Mouse (Mus musculus) forebrain, embryonic 16.5 days (tissue): ENCODE results near the gene Art1. TPM values are rescaled to one million over a fixed set of nuclear protein-coding genes. Genes with fewer than 3 reads are reported as not detected.
A peak's percentile ranks its signal among the peaks of the same experiment; 100 is the strongest.

Experiments used
- ATAC-seq: fragments of 200-750 bp; cut with Nextera tagmentation; 2 replicates; pipeline ENCODE4 v1.8.0; 2017; ENCODE audit warnings: mild to moderate bottlenecking, moderate library complexity
- H3K27ac ChIP-seq: fragments of 300-500 bp; sonication (generic); 2 replicates; pipeline ENCODE4 v1.5.1; 2014; ENCODE audit warnings: low read length, control low read depth
- H3K27me3 ChIP-seq: fragments of 300-500 bp; sonication (generic); replicated peaks from 2 replicates; pipeline ENCODE4 v1.6.1; 2014; ENCODE audit warnings: low read length; ENCODE audit not compliant: control insufficient read depth, insufficient read depth
- H3K36me3 ChIP-seq: fragments of 300-500 bp; sonication (generic); 2 replicates; pipeline ENCODE4 v1.6.1; 2014; ENCODE audit not compliant: control insufficient read depth, insufficient read depth
- H3K4me1 ChIP-seq: fragments of 300-500 bp; sonication (generic); replicated peaks from 2 replicates; pipeline ENCODE4 v1.6.1; 2014; ENCODE audit warnings: low read length; ENCODE audit not compliant: control insufficient read depth, insufficient read depth
- H3K4me2 ChIP-seq: fragments of 300-500 bp; sonication (generic); 2 replicates; pipeline ENCODE4 v1.6.1; 2014; ENCODE audit warnings: mild to moderate bottlenecking, low read length, control low read depth
- H3K4me3 ChIP-seq: fragments of 300-500 bp; sonication (generic); replicated peaks from 2 replicates; pipeline ENCODE4 v1.5.1; 2014; ENCODE audit warnings: mild to moderate bottlenecking, low read length, control low read depth
- H3K9ac ChIP-seq: fragments of 300-500 bp; sonication (generic); replicated peaks from 2 replicates; pipeline ENCODE4 v1.6.1; 2014; ENCODE audit warnings: low read depth, low read length, control low read depth
- H3K9me3 ChIP-seq: fragments of 300-500 bp; sonication (generic); 2 replicates; pipeline ENCODE4 v1.6.1; 2016; ENCODE audit warnings: low read length; ENCODE audit not compliant: control insufficient read depth
- WGBS: fragments of 180-500 bp; shearing (Covaris S2); extraction: QIAGEN DNeasy Blood & Tissue Kit; methylation state at CpG from one replicate; pipeline ENCODE4 v1.1.7; 2014; 5-methylcytosine and 5-hydroxymethylcytosine counted together
- polyA plus RNA-seq: library from polyadenylated mRNA; unstranded; fragments of >200 nt; fragmentation: Nextera tagmentation; extraction: Ambion mirVana; gene quantifications from 2 replicates; pipeline ENCODE4 v1.2.1, GENCODE M21; 2015

Gene Art1
- 0.10 and 0.48 TPM in 2 replicates for polyA plus RNA-seq

- WGBS = 43% methylated on average over 5 of the region's 5 CpGs
- no peak within 1 kb of the TSS for H3K4me2 ChIP-seq
Measured at GRCm38 (mm10) chr7:102101487-102101886, at the start of gene Art1. TSS of gene Art1 (plus strand) at chr7:102101743.

GRCm38 (mm10) chr7:102061353-102061752, 40.2 kb upstream of the Art1 start:
- no peak overlapping the region for H3K4me3 ChIP-seq
- H3K9ac ChIP-seq = no peak overlapping the region
- H3K27ac ChIP-seq = no peak overlapping the region
- H3K27me3 ChIP-seq = no peaks in the 10 kb centered on the region
- H3K4me2 ChIP-seq = no peak overlapping the region
- no peak for ATAC-seq
- H3K9me3 ChIP-seq = no peaks in the 10 kb centered on the region
- peaks cover 25% of the 10 kb centered on the region for H3K4me1 ChIP-seq
- peaks cover 9% of the 10 kb centered on the region for H3K36me3 ChIP-seq
- WGBS = 95% methylated on average over 3 of the region's 3 CpGs

More at GRCm38 (mm10) chr7:102101487-102101886, at the start of gene Art1:
- no peak within 1 kb of the TSS for H3K9ac ChIP-seq
- H3K36me3 ChIP-seq = no peaks in the 10 kb centered on the region
- H3K27ac ChIP-seq = no peak within 1 kb of the TSS
- H3K27me3 ChIP-seq = no peaks in the 10 kb centered on the region
- H3K4me3 ChIP-seq = no peak within 1 kb of the TSS
- ATAC-seq = no peak
- H3K9me3 ChIP-seq = no peaks in the 10 kb centered on the region
- H3K4me1 ChIP-seq = peaks cover 8% of the 10 kb centered on the region

DNA sequence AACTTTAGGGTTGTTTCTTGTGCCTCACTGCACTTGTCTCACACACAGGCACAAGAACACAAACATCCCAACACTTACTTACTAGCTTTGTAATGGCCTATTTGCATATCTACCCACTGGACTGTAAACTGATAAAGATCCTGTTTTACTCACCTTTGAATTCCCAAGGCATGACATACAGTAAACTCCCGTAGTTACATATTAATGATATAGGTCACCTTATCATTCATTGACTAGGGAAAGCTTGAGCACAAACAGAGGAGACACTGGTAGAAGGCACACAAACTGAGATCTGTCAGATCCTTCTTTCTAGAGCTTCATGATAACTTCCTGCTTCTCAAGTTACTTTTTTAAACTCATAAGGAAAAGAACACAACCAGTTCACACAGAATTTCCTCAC, 39.3 kb upstream of the Art1 start:
- Histone ChIP-seq H3K9me3 (no peaks in the 10 kb centered on the region), H3K4me2 (no peak overlapping the region), H3K4me1 (peaks cover 29% of the 10 kb centered on the region), H3K4me3 (no peak overlapping the region), H3K36me3 (peaks cover 6% of the 10 kb centered on the region), H3K27ac (no peak overlapping the region), H3K9ac (no peak overlapping the region), H3K27me3 (no peaks in the 10 kb centered on the region)
- WGBS = 78% methylated on average over 1 of the region's 1 CpGs
- ATAC-seq = no peak

DNA sequence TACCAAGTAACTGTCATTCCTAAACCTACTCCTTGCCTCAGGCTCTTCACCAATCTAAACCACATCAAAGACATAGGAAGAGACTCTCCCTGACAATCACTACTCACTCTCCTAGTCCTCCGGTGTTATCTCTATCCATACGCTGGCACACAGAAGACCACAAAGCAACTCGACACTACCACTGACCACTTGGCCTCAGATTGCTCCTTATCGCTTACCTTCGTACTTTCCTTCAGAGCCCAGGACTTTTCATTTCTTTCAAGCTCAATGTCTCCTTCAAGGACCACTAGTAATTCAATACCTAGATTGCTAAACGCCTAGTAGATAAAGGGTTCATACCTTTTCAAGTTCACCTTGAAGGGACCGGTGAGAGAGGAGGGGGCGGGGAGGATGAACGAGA, 37.7 kb upstream of the Art1 start:
- Histone ChIP-seq H3K4me3 (peak overlapping the region; percentile 82), H3K27ac (no peak overlapping the region), H3K27me3 (no peaks in the 10 kb centered on the region), H3K4me1 (peaks cover 29% of the 10 kb centered on the region), H3K9me3 (no peaks in the 10 kb centered on the region), H3K9ac (no peak overlapping the region), H3K4me2 (peak overlapping the region; percentile 81), H3K36me3 (peaks cover 4% of the 10 kb centered on the region)
- 92% methylated on average over 9 of the region's 9 CpGs for WGBS
- ATAC-seq = no peak

GRCm38 (mm10) chr7:102064655-102065045, 36.9 kb upstream of the Art1 start:
- H3K4me2 ChIP-seq = peak overlapping the region; percentile 81
- peak overlapping the region; percentile 78 for H3K9ac ChIP-seq
- peaks cover 29% of the 10 kb centered on the region for H3K4me1 ChIP-seq
- no peaks in the 10 kb centered on the region for H3K9me3 ChIP-seq
- H3K4me3 ChIP-seq = peak overlapping the region; percentile 82
- under 1% methylated on average over 9 of the region's 9 CpGs for WGBS
- peak overlapping the region; percentile 80 for H3K27ac ChIP-seq
- no peaks in the 10 kb centered on the region for H3K27me3 ChIP-seq
- no peaks in the 10 kb centered on the region for H3K36me3 ChIP-seq
- peak; percentile 31 for ATAC-seq

GRCm38 (mm10) chr7:102065046-102065891, 36.3 kb upstream of the Art1 start, which contains the start of the genes Rnf121, Xndc1 and Xntrpc:
TSS of gene Rnf121 (minus strand) at chr7:102065469.
TSS of gene Xndc1 (plus strand) at chr7:102065511.
TSS of gene Xntrpc (plus strand) at chr7:102065713.
- under 1% methylated on average over 56 of the region's 56 CpGs for WGBS
- ATAC-seq = peak; percentile 99
- Histone ChIP-seq H3K4me1 (peaks cover 29% of the 10 kb centered on the region), H3K4me2 (peak within 1 kb of the TSS; percentile 81), H3K9ac (peak within 1 kb of the TSS; percentile 78), H3K9me3 (no peaks in the 10 kb centered on the region), H3K27me3 (no peaks in the 10 kb centered on the region), H3K36me3 (no peaks in the 10 kb centered on the region), H3K4me3 (peak within 1 kb of the TSS; percentile 82), H3K27ac (peak within 1 kb of the TSS; percentile 80)

- WGBS = 74% methylated on average over 6 of the region's 6 CpGs
- Histone ChIP-seq H3K4me2 (peak overlapping the region; percentile 66), H3K9me3 (no peaks in the 10 kb centered on the region), H3K4me3 (peak overlapping the region; percentile 82), H3K4me1 (peaks cover 28% of the 10 kb centered on the region), H3K36me3 (peaks cover 2% of the 10 kb centered on the region; the same call in 1 of the 2 replicates), H3K27ac (no peak overlapping the region), H3K9ac (peak overlapping the region; percentile 78), H3K27me3 (no peaks in the 10 kb centered on the region)
- no peak for ATAC-seq
Measured at GRCm38 (mm10) chr7:102066363-102066762, 35.2 kb upstream of the Art1 start.

DNA sequence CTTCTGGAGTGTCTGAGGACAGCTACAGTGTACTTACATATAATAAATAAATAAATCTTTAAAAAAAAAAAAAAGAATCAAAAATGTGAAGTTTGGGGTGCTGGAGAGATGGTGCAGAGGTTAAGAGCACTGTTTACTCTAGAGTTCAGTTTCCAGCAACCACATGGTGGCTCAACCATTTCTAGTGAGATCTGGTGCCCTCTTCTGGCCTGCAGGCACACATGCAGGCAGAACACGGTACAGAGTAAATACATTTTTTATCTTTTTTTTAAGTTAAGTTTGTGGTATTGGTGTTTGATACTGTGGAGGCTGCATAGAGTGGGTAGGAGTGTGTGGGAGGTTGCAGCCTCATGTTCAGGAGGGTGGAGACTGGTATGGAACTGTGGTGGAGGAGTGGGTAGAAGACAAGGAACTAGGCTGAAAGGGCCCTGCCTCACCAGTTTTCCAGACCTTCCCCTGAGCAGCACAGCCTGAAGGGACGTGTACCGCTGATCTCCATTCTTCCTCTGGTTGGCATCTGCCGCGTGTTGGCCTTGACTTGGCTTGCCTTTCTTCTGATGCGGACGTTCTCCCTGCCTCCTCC, 24.7 kb upstream of the Art1 start:
- Histone ChIP-seq H3K9ac (no peak overlapping the region), H3K36me3 (peaks cover 32% of the 10 kb centered on the region), H3K9me3 (no peaks in the 10 kb centered on the region), H3K27me3 (no peaks in the 10 kb centered on the region), H3K4me1 (no peaks in the 10 kb centered on the region), H3K4me3 (no peak overlapping the region), H3K27ac (no peak overlapping the region), H3K4me2 (no peak overlapping the region)
- 83% methylated on average over 7 of the region's 7 CpGs for WGBS
- no peak for ATAC-seq

DNA sequence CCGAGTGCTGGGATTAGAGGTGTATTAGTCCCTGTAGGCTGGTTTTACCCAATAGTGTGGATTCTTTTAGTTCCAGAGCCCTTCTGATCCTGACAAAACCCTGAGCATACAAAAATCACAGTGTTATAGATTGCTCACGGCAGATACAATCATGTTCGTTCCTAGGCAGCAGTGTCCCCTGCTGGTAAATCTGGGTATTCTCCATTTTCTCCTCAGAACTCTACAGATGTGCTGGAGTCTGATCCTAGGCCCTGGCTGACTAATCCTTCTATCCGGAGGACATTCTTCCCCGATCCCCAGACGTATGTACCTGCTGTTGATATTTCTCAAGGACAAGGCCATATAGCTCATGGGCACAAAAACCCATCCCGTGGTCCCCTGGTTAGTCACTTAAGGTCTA, 23.0 kb upstream of the Art1 start:
- Histone ChIP-seq H3K4me2 (no peak overlapping the region), H3K4me1 (no peaks in the 10 kb centered on the region), H3K9me3 (no peaks in the 10 kb centered on the region), H3K36me3 (peaks cover 39% of the 10 kb centered on the region), H3K4me3 (no peak overlapping the region), H3K27ac (no peak overlapping the region), H3K27me3 (no peaks in the 10 kb centered on the region), H3K9ac (no peak overlapping the region)
- 79% methylated on average over 7 of the region's 7 CpGs for WGBS
- ATAC-seq = peak; percentile 52; the same call in 1 of the 2 replicates
